Mouse (Mus musculus) stomach, postnatal 0 days (tissue): Measurements from ENCODE around the gene Depdc7.

Experiments
- CTCF ChIP-seq: IDR thresholded peaks from 2 replicates; pipeline ENCODE4 v1.5.1; 2016; ENCODE audit warnings: antibody characterized with exemption, low read depth, mild to moderate bottlenecking, moderate library complexity
- EP300 ChIP-seq: optimal IDR thresholded peaks from 2 replicates; pipeline ENCODE3; 2016; ENCODE audit warnings: antibody characterized with exemption

- no peak for TF ChIP-seq EP300
- no peak for TF ChIP-seq CTCF
Observed at GRCm38 (mm10) chr2:104684771-104685170, 57.9 kb downstream of the Depdc7 start.
